Mouse (Mus musculus) heart, adult 2 months (tissue): ENCODE data around the gene Leng1.

Experiments
- CTCF ChIP-seq: fragments of 200-600 bp; IDR thresholded peaks from 2 replicates; pipeline ENCODE4 v1.8.1; 2022; ENCODE audit warnings: antibody characterized with exemption, mild to moderate bottlenecking, moderate library complexity
- EP300 ChIP-seq: fragments of 200-500 bp; IDR thresholded peaks from 2 replicates; pipeline ENCODE4 v1.6.1; 2011; ENCODE audit warnings: low read depth, low read length, control low read depth; ENCODE audit not compliant: insufficient read depth
- POLR2A ChIP-seq: fragments of 200-500 bp; IDR thresholded peaks from 2 replicates; pipeline ENCODE4 v1.6.1; 2011; ENCODE audit warnings: mild to moderate bottlenecking, low read depth, low read length, control low read depth; ENCODE audit not compliant: insufficient read depth

DNA sequence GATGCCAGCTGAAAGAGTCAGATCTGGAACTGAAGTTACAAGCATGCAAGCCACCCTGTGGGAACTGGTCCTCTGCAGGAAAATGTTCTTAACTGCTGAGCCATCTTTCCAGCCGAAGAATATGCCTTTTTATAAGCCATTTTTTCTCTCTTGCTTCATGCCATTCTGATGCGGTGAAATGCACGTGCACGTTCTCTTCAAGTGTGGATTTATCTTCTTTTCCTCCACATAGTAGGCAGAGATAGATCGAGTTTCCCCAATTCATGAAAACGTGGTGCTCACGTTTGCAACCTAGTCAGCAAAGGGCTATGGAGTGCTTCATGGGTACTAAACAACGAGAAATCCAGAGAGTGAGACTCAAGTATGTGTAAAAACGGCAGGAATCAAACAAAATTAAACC lies 21.8 kb downstream of the Leng1 start:
- TF ChIP-seq CTCF = no peak
- TF ChIP-seq EP300 = no peak
- no peak for TF ChIP-seq POLR2A
